Mouse (Mus musculus): ENCODE measurements around the gene Dph5.
"Not testable (repeated sequence)": the region's sequence is repeated elsewhere in the genome, so short reads cannot be mapped to it uniquely, and the experiment has no call there.

Gene Dph5

DNA sequence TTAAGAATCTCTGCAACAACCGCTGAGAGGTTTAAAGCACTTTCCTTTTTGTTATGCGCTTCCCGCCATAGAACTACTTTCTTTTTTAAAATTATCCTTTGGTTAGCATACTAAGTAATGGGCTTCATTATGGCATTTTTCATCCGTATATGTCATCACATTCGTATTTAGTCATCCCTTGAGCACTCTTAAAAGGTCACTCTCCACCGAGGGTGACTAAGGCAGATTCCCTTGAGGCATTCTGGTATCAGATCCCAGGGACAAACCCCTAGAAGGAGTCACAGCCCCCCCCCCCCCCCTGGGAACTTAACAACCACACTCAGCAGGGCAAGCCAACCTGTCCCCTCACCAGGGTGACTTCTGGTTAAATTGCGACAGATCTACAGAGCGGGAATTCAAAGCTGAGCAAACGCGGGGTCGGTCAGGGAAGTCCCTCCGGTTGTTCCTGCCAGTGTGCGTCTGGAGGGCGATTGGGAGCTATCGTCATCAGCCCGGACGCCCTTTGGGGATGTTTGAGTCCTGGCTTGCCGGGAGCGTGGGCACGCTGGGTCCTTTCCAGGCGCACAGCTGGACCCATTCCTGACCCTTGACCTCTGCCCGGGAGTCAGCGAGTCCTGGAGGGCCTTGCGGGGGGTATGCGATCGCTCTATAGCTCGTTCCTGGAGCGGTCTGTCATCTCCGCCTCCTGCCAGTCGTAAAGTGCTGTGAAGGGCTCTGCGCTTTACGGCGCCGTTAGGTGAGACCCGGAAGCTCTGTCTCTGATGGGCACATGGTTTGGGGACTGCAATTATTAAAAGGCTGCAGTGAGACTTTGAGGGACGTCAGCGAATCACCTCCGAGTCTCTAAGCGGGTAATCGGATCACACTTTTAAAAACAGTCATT is at the start of gene Dph5:
Gene Dph5 (plus strand): TSS at position 411 of the 883 bp plus-strand sequence.
- peak; percentile 94 for DNase-seq

GRCm38 (mm10) chr3:115844566-115844965 is 43.1 kb upstream of the Dph5 start:
- DNase-seq, result no peak

GRCm38 (mm10) chr3:115845032-115845618 is 42.5 kb upstream of the Dph5 start:
- no peak for DNase-seq

- no peak for DNase-seq
These were observed 41.9 kb upstream of the Dph5 start for GRCm38 (mm10) chr3:115845724-115846123.

DNA sequence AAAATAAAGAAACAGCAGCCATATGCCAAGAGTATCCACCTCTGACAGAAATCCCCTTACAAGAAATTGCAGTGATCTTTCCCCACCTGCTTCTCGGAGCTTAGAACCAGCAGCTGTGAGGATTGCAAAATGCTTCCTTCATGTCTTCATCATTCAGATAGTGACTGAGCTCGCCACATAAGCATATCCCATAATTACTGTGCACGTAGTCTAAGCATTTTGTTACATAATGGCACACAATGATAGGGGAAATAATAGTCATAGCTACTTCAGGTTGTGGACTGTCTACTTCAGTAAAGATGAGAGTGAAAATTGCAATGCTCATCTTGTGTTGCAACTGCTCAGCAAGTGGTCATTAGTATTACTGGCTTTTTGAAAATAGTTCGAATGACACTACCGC is 41.5 kb upstream of the Dph5 start:
- no peak for DNase-seq

- DNase-seq, result no peak
These were observed 38.8 kb upstream of the Dph5 start for GRCm38 (mm10) chr3:115848686-115849480.

GRCm38 (mm10) chr3:115850946-115851345 is 36.7 kb upstream of the Dph5 start:
- no peak for DNase-seq

DNA sequence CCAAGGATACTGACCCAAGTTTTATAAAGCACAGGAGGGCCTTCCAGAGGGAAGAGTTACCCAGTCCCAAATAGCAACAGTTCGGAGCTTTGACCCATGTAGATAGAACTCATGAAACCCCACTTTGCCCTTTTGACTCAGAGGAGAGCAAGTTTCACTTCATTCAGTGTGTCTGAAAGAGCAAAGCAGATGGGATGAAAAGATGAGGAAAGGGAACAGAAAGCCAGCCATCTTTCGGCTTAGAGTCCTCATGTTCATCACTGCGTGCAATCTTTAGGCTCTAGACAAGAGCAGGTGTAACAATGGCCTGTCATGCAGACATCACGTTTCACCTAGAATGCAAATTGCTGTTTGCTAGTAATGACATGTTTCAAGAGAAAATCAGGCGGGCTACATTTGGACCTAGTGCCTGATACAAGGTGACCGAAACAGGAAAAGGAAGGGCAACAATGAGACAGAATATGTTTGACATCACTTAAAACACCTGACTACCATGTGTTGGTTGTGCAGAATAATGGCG is 32.9 kb upstream of the Dph5 start:
- no peak for DNase-seq

- no peak for DNase-seq
These were observed 32.1 kb upstream of the Dph5 start for GRCm38 (mm10) chr3:115855576-115855975.

DNA sequence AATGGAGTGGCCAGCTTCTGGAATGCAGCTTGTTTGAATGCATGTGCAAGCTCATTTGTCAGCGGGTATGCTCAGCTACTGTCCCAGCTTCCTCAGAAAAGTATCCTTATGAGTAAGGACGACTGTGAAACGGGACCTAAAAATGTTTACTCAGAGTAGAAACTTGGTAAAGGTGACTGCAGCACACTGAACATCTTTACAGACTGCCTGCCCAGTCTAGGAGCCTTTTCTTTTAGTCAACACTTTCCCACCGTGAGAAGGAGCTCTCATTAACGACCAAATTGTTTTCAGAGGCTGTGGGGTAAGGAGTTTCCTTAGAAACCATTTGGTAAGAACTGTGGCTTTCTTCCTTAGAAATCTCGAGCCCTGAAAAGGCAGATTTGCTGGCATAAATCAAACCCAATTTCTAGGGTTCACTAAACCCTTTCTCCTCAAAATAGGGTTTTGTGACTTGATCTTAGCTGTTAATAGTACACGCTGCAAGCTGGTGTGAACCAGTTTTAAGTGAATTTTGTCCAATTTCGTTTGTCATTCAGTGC is 31.1 kb upstream of the Dph5 start:
- peak; percentile 59 for DNase-seq

GRCm38 (mm10) chr3:115857436-115857835 is 30.2 kb upstream of the Dph5 start:
- DNase-seq, result no peak

GRCm38 (mm10) chr3:115858822-115859221 is 28.8 kb upstream of the Dph5 start:
- DNase-seq, result no peak

GRCm38 (mm10) chr3:115860780-115861179 is 26.9 kb upstream of the Dph5 start:
- DNase-seq, result not testable (repeated sequence)

DNA sequence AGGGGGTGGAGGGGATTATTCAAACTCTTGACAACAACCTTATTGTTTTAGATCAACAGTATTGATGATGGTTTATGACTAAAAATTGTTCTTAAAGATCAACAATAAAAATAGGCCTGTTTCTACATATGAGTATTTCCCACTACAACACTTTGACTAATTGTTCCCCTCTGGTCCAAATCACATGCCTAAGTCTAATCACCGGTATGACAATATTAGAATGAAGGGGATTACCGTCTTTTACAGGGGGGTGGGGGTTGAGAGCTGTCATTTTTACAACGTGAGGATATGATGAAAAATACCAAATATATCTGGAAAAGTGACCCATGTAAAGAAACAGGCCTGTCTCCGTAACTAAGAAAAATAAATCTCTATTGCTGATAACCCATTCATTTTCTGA is 24.1 kb upstream of the Dph5 start:
- DNase-seq, result no peak

DNA sequence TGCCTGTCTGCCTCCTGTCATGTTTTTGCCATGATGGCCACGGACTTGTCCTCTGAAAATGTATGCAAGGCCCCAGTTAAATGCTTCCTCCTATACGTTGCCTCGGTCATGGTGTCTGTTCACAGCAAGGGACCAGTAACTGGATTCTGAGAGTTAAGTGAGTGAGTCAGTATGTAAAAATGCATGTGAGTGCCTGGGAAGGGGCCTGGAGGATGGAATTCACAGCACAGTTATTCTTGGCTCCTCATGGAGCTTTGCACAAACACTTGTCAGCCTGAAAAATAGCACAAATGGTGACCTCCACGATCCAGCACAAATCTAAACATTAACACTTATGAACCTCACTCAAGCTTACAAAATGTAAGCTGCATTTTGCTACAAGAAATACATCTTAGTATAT is 20.5 kb upstream of the Dph5 start:
- no peak for DNase-seq

DNA sequence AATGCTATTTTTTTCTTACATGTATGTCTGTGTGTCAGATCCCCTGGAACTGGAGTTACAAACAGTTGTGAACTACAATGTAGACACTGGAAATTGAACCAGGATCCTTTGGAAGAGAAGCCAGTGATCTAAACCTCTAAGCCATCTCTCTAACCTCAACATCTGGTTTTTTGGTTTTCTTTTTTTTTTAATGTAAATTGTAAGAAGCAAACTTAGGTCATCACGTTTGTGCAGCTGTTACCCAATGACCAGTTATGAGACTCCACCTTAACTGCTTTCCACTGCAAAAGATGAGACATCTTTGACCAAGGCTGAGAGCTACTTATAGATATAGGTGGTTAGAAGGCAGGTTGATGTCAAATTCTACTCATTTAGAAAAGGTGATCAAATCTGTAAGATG is 19.7 kb upstream of the Dph5 start:
- no peak for DNase-seq

DNA sequence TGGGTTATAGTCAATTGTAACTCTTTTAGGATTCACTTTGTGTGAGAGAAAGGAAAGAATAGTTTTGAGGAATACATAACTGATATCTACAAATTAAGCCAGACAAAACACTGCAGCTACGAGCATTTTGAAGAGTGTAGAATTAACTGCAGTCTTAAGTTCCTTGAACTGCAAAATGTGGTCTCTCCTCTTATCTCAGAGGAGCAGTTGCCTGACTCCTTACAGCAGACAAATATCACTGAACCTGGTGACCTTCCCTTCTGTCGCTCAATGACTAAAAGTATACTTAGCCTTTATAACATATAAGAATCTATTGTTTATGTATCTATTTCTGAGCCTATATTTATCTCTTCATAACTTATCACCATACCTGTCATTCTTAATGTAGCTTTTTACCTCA is 18.3 kb upstream of the Dph5 start:
- DNase-seq, result no peak

GRCm38 (mm10) chr3:115875551-115875950 is 12.1 kb upstream of the Dph5 start:
- DNase-seq, result no peak

DNA sequence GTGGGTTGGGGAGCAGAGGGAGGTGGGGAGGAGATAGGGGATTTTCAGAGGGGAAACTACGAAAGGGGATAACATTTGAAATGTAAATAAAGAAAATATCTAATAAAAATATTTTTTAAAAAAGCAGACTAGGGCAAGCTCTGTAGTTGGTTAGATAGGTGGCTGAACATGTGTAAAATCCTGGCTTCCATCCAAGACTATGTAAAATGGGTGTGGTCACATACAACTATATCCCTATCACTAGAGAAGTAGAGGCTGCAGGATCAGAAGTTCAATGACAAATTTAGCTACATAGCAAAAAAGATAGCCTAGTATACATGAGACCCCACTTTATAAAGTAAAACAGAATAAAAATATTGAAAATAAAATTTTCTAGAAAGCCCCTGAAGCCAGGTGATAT is 10.5 kb upstream of the Dph5 start:
- no peak for DNase-seq

DNA sequence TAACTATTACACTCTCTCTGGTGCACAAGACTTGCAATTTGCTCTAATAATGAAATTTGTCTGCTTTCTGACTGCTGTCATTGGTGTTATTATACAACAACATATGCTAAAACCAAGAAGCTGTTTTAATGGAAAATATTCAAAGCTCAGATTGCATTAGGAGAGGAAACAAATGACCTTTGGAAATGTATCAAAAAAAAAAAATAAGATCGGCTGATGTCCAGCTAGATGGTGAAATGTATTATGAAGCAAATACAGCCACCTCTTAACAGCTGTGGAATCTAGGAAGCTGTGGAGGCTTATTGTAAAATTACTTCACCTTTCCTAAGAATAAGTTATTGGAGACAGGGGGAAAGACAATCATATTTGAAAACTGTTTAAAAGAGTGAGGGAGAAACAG is 3.6 kb upstream of the Dph5 start:
- DNase-seq, result no peak

- DNase-seq, result peak; percentile 22
These were observed 871 bp downstream of the Dph5 start for GRCm38 (mm10) chr3:115888310-115889106.

- no peak for DNase-seq
These were observed 4.7 kb downstream of the Dph5 start for GRCm38 (mm10) chr3:115892341-115892740.
